Mouse (Mus musculus) frontal cortex, adult 2 months (tissue): Measurements from ENCODE around the gene Klk8. TPM values are rescaled to one million over a fixed set of nuclear protein-coding genes. Genes with fewer than 3 reads are reported as not detected.

Source experiments
- DNase-seq, 2 experiments: peaks; one replicate each; pipeline ENCODE4 v3.0.0; 2022; ENCODE audit warnings: low spot score in 1 of 2; ENCODE audit errors: extremely low spot score in 1 of 2
- polyA plus RNA-seq: library from polyadenylated mRNA; depleted of rRNA; stranded (reverse); fragments of >200 nt; gene quantifications from 2 replicates; pipeline ENCODE4 v1.2.3, GENCODE M21; 2012; rRNA removed

Klk8 gene
- polyA plus RNA-seq, 1 experiment: 3.8 TPM

DNA sequence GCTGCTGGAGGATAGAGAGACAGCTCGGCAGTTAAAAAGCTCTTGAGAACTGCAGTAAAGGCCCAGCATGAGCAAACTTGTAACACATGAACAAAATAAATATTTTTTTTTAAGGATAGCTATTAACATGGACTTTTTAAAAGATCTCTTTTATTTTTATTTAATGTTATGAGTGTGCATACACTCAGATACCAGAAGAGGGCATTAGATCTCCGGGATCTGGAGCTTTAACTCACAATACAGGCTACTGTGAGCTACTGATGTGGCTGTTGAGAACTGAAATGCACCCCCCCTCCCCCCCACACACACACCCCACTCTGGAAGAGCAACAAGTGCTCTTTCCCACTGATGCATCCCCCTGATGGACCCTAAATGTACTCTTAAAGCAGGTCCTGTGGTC is 8.1 kb upstream of the Klk8 start:
- DNase-seq: no peak

DNA sequence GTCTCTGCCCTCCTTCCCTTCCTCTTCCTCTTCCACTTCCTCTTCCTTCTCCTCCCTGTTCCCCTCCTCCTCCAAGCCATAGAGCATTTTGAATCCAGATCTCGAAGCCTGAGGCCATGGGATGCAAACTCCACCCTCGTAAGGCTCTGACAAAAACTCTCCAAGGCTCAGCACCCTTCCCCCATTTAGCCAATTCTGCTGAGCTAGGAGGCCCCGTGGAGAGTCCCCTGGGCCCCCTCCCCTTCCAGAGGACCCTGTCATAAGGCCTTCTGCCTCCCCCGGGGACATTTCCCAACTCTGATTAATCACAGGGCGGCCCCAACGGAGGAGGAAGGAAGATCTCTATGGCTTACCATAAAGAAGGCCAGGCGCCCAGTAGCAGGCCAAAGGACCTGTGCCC is 5.8 kb upstream of the Klk8 start, which contains the start of gene Klk9:
TSS of gene Klk9 (plus strand) at position 301 of the 400 bp plus-strand sequence.
- DNase-seq: no peak

DNA sequence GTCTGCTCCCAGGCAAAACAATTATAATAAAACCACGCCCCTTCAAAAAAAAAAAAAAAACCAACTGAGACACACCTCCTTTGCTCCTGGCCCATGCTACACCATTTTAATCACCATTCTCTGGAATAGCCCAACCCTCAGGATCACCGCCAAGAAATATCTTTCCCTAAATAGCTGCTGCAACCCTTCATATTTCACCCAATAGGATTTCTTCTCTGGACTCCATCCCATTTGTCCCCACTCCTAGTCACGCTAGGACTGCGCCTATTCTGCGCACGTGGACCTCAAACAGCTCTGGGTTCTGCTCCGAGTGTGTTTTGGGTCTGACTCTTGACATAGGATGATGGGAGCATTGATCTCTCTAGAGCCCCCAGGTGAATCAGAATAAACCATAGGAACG is 1.0 kb upstream of the Klk8 start:
- no peak for DNase-seq

DNA sequence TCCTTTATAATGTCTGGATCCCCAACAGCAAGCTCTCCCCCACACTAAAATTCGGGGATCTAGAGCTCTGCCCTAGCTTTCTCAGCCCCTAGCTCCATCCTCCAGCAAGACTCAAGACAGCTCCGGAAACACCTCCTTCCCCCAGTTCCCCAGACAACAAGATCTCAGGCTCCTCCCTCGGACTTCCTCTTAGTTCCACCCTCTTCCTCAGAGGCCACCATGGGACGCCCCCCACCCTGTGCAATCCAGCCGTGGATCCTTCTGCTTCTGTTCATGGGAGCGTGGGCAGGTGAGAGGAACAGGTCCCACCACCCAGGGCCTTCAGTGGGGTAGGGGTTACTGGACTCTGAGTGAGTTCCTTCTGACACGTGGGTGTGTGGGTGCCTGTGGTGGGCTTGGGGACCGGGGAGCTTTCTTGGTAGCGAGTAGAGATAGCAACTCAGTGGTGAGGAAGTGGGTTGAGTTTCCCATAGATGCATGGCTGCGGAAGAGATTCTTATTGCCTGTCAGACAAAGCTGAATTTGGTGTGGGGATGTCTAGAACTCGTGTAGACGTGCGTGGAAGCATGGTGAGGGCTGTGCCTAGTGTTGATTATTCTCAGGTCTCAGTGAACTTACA is 576 bp downstream of the Klk8 start:
- no peak for DNase-seq

DNA sequence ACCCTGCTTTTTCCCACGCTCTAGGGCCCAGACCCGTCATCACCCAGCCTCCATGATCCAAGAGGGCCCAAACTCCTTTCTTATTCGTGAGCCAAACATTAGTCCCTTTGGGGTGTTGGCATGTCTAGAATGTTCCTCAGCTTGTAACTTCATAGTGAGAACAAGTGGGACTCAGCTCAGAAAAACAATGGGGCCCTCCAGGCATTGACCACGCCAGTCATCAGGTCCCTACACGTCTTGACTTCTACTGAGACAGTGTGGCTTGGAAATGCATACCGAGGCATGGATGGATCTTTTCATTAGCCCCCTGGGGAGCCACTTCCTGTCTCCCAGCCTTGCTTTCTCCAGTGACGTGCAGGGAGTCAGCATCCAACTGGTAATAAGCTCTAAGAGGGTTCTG is 2.5 kb downstream of the Klk8 start:
- no peak for DNase-seq

DNA sequence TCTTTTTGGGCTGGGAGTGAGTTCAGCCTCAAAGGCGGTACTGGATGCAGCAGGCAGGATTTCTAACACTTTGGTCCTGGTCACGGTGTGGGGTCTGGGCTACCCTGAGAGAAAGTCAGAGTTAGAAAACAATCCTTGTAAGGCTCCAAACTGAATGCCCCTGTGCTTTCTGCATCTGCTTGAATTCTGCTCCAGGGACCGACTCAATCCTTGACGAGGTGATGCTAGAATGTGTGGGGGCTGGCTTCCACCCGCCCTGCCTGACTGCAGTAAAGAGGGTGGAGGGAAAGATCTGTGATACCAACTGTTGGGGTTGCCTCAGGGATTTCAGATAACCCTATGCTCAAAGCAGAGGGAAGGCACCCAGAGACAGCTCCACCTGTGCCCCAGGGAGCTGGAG is 13.6 kb downstream of the Klk8 start, which contains the start of gene Klk7:
TSS of gene Klk7 (plus strand) at position 301 of the 400 bp plus-strand sequence.
- no peak for DNase-seq

DNA sequence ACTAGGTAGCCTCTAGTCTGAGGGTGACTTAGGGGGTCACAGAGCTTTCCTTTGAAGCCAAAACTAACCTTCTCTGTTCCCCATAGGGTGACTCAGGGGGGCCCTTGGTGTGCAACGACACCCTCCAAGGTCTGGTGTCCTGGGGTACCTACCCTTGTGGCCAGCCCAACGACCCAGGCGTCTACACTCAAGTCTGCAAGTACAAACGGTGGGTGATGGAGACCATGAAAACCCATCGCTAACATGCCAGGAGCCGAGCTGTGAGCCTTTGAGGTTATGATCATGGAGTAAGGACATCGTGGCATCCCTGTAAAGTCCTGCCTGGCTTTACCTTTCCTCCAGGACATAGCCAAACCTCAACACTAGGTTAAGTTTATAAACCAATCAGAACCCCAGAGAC is 17.8 kb downstream of the Klk8 start:
- DNase-seq: no peak

DNA sequence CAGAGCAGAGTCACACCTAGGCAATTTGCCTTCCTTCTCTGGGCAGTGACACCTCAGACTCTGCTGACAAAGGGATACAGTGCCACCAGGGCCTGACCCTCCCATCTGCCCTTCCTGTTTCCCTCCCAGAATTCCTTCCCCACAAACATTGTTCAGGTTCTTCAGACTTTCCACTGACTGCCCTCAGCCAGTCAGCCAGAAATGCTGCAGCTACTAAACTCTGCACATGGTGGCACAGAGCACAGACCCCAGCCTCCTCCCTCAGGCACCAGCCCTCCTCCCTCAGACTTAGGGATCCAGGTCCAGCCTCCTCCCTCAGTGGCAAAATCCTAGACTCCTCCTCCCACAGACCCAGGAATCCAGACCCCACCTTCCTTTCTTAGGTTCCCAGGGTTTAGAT is 19.4 kb downstream of the Klk8 start:
- no peak for DNase-seq

DNA sequence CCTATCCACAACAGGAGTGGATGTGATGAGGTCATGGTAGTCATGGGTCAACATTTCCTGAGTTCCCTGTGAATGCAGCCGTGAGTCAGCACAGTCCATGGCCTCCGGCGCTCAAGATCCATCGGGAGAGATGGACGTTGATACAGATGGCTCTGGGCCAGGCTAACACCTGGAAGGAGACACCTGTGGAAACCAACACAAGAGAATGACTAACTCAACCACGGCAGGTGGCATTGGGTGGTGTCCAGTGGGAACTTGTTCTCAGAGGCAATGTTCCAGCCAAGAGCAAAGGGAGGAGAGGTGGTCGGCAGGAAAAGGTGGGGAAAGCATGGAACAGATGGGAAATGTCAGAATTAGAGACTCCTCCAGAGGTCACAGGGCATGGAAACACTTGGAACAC is 24.2 kb downstream of the Klk8 start:
- DNase-seq: no peak

DNA sequence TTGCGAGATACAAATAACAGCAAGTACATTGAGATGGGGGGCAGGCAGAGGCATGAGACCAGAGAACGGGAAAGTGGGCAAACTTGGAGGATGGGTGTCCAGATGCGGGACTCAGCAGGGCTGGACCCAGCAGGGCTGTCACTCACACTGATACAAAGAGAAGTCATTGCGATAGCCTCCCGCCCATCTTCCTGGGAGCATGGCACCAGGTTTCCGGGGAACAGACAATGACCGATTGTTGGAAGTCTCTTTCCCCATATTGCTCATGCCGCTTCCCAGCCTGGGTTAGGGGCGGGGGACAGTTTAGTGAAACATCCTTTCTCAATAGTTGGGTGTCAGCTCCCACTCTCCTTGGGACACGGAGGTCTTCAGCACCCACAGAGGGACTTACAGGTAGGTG is 26.8 kb downstream of the Klk8 start, which contains the start of gene Klk6:
TSS of gene Klk6 (plus strand) at position 301 of the 400 bp plus-strand sequence.
- DNase-seq: no peak

DNA sequence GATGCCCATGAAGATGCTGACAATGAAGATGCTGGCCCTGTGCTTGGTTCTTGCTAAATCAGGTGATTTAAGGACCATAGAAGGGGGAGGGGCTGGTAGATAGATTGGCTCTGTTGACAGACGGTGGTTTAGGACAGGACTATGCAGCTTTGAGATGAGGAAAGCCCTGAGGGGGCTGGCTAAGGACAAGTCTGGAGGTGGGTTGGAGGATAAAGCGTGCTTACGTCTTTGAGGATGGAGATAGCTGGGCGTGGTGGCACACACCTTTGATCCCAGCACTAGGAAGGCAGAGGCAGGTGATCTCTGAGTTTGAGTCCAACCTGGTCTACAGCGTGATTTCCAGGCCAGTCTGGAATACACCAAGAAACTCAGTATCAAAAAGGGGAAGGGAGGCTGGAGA is 28.7 kb downstream of the Klk8 start:
- no peak for DNase-seq

DNA sequence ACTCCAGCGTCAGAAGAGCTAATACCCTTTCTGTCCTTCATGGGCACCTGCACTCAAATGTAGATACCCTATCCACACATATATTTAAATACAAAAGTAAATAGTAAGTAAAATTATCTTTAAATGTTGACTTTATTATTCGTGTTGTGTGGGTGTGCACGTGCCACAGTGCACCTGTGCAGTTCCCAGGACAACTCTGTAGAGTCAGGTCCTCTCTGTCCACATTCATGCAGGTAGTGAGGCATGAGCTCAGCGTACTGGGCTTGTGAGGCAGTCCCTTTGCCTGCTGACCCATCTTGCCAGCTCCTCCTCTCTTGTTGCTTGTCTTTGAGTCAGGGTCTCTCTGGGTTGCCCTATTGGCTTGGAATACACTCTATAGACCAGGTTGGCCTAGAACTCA is 30.3 kb downstream of the Klk8 start:
- DNase-seq: no peak

DNA sequence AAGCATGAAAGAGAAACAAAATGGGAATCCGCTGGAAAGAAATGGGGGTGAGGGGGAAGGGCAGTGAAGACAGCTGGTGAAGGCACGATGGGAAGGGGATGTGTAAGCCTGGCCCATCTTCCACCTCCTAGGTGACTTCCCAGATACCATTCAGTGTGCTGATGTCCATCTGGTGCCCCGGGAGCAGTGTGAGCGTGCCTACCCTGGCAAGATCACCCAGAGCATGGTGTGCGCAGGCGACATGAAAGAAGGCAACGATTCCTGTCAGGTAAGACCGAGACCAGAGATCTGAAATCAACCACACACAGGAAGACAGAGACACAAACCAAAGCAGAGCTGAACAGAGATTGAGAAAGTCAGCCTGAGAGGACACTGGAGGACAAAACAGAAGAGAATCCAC is 31.6 kb downstream of the Klk8 start:
- no peak for DNase-seq

DNA sequence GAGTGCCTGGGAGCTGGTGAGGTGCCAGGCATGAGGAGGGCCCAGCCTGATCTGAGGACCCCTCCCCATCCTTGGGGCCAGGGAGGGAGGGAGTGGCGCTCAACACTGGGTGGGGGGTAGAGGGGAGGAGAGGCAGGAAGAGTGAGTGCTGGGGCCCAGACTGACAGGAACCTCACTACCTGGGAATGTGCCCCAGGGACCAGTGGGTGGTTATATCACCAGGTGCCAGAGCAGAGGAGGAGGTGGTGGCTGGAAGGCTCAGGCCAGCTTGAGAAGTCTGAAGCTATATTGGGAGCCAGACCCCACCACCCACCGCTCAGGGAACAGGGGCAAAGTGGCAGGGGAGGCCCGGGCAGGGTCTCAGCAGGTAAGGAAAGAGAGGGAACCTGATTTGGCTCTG is 44.3 kb downstream of the Klk8 start, which contains the start of gene Klk5:
TSS of gene Klk5 (plus strand) at position 271 of the 400 bp plus-strand sequence.
- DNase-seq: no peak

DNA sequence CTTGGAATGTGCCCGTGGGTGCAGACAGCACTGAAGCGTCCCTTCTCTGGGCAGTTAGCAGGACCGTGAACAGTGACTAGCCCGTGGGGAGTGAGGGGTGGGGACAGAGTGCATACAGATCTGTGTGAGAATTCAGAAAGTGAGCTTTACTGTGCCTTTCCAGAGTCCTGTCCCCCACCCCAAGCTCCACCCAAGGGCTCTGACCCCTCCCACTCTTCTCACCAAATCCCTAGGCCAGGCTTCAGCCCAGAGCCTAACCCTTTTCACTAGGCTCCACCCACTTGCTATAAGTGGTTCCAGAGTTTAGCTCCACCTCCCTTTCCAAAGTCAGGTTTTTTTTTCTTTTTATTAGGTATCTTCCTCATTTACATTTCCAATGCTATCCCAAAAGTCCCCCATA is 46.4 kb downstream of the Klk8 start:
- no peak for DNase-seq

DNA sequence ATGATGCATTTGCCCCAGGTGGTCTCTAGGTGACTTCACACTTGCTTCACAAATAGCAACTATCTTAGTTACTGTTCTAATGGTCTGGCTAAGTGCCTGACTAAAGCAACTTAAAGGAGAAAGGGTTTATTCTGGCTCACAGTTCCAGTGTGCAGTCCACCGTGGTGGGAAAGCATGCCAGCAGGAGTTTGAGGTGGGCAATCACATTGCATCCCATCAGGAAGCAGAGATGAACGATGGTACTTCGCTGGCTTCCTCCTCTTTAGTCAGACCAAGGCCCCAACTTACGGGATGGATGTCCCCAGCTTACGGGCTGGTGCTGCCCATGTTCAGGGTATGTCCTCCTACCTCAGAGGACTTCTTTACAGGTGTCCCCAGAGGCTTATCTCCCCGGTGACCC is 54.2 kb downstream of the Klk8 start:
- no peak for DNase-seq

Other genes starting within 250 kb of the Klk8 start
- 9.3 and 9.5 TPM in 2 replicates for gene Zfp658, start 235.3 kb upstream of the Klk8 start, polyA plus RNA-seq
- gene Zfp719, start 218.0 kb upstream of the Klk8 start, polyA plus RNA-seq: 8.3 and 9.3 TPM in 2 replicates
- 0.11 and 0.16 TPM in 2 replicates for gene Zfp819, start 190.4 kb upstream of the Klk8 start, polyA plus RNA-seq
- gene Ceacam18, start 162.9 kb upstream of the Klk8 start, polyA plus RNA-seq: not detected in 2 replicates
- 0.84 and 1.2 TPM in 2 replicates for gene Siglece, start 137.4 kb upstream of the Klk8 start, polyA plus RNA-seq
- 9.2 and 9.4 TPM in 2 replicates for gene Ctu1, start 125.6 kb upstream of the Klk8 start, polyA plus RNA-seq
- gene Klk14, start 107.2 kb upstream of the Klk8 start, polyA plus RNA-seq: 0.08 TPM in 1 of 2 replicates, not detected in the other
- gene Klk13, start 85.0 kb upstream of the Klk8 start, polyA plus RNA-seq: 0.36 TPM in 1 of 2 replicates, not detected in the other
- not detected in 2 replicates for gene Klk12, start 28.7 kb upstream of the Klk8 start, polyA plus RNA-seq
- gene Klk11, start 23.0 kb upstream of the Klk8 start, polyA plus RNA-seq: 0.08 TPM in 1 of 2 replicates, not detected in the other
- gene Klk10, start 16.5 kb upstream of the Klk8 start, polyA plus RNA-seq: 0.17 and 0.18 TPM in 2 replicates
- gene Klk9, start 5.7 kb upstream of the Klk8 start, polyA plus RNA-seq: not detected in 2 replicates
- gene Klk7, start 13.7 kb downstream of the Klk8 start, polyA plus RNA-seq: not detected in 2 replicates
- 6.4 and 7.7 TPM in 2 replicates for gene Klk6, start 26.9 kb downstream of the Klk8 start, polyA plus RNA-seq
- gene Klk5, start 44.4 kb downstream of the Klk8 start, polyA plus RNA-seq: not detected in 2 replicates
- not detected in 2 replicates for gene Klk4, start 83.6 kb downstream of the Klk8 start, polyA plus RNA-seq
- gene Klk15, start 136.2 kb downstream of the Klk8 start, polyA plus RNA-seq: not detected in 2 replicates
- not detected in 2 replicates for gene Klk1b8, start 153.1 kb downstream of the Klk8 start, polyA plus RNA-seq
- not detected in 2 replicates for gene Klk1b1, start 169.2 kb downstream of the Klk8 start, polyA plus RNA-seq
- not detected in 2 replicates for gene Klk1b9, start 178.5 kb downstream of the Klk8 start, polyA plus RNA-seq
- gene Klk1b11, start 198.3 kb downstream of the Klk8 start, polyA plus RNA-seq: not detected in 2 replicates
- gene Klk1b26, start 214.6 kb downstream of the Klk8 start, polyA plus RNA-seq: not detected in 2 replicates